Mouse (Mus musculus) kidney, adult 11 months (tissue): ENCODE measurements around the gene Trim75.

Source experiments
- DNase-seq: peaks from one replicate; pipeline ENCODE4 v3.0.0; 2022

Trim75 gene

DNA sequence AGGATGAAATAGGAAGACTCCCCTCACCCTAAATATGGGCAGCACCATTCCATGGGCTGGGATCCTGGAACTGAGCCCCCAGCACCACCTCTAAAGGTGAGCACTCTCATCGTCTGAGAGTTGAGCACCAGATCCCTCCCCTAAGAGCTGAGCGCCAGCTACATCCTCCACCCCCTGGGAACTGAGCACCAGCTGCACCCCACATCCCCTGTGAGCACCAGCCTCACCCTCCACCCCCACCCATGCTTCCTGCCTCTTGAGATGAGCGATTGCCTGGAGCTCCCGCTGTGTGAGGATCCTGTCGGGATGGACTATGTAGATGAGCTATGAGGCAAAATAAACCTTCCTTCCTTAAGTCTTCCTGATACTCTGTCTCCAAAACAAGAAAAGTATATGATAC is 44.7 kb downstream of the Trim75 start:
- no peak for DNase-seq

DNA sequence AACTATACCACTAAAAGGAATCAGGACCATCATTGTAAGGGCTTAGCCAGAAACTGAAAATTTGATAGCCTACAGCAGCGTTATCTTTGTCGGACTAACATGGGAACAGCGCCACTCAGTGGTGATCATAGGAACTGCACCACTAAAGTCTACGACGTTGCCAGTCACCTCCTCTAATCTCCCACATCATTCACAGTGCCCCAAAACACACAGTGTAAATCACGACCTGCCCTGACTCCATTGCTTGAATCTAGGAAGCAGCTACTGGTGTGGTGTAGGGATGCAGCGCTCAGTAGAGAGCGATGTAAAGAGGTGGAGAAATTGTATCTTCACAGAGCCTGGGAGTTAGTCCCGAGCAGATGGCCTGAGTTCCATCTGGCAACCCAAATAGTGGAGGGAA is 46.1 kb downstream of the Trim75 start:
- peak; percentile 37 for DNase-seq

DNA sequence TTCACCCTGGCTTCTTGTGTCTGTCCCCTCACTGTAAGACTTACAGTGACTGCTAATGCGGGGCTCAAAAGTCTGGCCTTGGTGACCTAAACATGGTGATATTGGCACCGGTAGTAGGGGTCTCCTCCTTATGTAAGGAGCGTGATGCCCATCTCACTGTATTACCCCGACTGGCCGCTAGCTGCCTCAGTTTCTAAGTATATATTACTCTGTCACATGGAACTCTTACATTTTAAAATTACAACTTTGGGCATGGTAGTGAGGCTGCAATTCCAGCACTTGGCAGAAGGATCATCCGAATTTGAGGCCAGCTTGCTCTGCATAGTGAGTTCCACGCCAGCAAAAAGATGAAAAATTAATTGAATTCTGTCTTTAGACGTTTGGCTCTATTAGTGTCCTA is 46.6 kb downstream of the Trim75 start:
- DNase-seq = no peak

DNA sequence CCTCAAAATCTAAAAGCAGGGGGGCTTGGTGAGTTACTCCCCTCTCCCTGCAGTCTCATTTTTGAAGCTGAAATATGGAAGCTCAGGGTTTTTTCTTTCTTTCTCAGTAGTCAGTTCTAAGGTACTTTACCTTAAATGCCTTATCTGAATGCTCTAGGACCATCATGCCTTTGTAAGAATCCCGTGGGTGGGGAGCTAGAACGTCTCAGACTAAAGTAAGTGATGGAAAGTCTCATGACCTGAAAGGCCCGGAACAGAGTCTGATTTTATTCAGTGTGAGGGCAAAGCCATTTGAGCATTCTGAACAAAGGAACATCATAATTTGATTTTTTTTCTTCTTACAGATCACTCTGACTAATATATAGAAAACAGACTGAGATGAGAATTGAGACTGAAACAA is 52.6 kb downstream of the Trim75 start:
- DNase-seq = no peak
